Mouse (Mus musculus) embryo, embryonic 10 days (tissue): ENCODE measurements around the gene Elk4.

Source experiments
- DNase-seq: peaks from one replicate; pipeline ENCODE4 v3.0.0-alpha.2; 2015; ENCODE audit warnings: low spot score

The Elk4 gene

DNA sequence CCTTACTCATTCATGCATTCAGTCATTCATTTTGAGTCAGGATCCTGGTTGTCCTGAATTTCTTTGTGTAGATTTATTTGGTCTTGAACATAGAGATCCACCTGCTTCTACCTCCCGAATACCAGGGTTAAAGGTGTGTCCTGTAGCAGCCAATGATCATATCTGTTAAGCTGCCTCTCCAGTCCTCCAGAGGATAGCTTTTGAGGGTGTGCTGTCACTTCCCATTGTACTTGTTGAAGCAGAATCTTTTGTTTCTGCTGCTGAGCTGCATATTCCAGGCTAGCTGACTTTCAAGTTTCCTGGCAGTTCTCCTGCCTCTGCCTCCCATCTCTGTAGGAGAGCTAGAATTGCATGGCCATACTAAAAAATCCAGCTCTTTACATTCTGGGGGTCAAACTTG, 9.3 kb downstream of the Elk4 start:
- DNase-seq, result no peak

DNA sequence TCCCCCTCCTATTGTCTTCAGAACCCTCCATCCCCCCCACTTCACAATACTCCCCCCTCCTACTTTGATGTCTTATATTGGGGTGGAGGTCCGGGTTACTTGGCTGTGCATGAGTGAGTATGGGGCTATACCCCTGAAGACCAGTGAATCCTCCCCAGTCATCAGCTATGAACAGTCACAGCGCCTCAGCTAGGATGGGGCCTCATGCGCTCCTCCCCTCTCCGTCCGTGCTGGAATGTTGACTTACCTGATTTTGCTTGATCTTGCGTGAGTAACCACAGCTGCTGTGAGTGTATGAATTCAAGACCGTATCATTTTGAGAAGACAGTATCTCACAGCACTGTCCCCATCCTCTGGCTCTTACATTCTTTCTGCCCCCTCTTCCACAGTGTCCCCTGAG, 12.5 kb downstream of the Elk4 start:
- DNase-seq, result no peak

DNA sequence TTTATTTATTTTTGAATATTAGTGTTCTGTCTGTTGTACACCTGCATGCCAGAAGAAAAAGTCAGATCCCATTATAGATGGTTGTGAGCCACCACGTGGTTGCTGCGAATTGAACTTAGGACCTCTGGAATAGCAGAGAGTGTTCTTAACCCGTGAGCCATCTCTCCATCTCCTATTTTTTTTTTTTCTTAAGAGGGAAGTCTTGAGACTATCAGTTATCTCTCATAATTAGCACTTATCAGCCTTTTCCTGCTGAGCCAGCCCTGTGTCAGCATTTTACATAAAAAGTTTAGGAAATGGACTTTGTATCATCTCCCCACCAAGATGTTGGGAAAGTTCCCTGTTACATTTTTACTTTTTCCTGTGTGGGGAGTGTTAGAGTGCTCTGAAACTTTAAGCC, 14.7 kb downstream of the Elk4 start:
- no peak for DNase-seq

DNA sequence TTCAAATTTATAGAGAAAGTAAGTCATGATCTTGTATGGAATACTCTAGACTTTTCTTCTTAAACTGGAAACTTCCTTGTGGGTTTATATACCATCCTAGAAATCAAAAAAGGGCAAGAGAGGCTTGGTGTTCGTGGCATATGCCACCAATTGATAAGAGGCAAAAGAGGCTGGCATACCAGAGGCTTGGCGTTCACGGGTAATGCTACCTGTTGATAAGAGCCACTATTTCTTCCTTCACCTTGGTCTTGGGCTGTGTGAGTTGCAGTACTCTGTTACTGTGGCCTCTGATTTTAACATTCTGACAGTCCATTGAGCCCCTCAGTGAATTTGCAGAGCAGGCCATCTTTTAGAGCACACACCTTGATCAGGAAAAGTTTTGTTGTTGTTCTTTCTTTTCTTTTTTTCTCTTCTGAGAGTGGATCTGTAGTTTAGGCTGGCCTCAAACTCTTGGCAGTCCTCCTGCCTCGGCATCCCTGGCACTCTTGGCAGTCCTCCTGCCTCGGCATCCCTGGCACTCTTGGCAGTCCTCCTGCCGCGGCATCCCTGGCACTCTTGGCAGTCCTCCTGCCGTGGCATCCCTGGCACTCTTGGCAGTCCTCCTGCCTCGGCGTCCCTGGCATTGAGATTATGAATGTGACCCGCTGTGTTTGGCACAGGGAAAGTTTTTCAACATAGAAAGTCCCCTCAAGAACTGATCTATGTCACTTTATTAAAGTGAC, 19.7 kb downstream of the Elk4 start:
- DNase-seq, result no peak

DNA sequence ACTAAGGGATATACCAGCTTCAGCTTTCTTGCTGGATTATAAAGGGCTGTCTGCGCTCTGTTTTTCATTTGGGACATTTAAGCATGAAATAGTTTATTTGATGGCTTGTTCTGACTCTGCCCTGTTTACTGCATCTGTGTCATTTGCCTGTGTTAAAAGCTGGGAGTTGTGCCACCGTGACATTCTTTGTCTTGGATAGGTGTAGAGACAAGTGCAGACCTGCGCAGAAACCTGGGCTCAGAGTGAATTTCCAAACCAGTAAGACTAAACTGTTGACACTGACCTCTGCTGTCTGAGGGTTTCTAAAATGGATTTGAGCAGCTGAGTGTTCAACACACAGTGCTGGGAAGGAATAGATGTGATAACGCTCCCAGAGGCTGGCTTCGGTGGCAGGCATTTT, 20.6 kb downstream of the Elk4 start:
- no peak for DNase-seq

GRCm38 (mm10) chr1:132028413-132028812, 21.0 kb downstream of the Elk4 start:
- DNase-seq, result no peak

DNA sequence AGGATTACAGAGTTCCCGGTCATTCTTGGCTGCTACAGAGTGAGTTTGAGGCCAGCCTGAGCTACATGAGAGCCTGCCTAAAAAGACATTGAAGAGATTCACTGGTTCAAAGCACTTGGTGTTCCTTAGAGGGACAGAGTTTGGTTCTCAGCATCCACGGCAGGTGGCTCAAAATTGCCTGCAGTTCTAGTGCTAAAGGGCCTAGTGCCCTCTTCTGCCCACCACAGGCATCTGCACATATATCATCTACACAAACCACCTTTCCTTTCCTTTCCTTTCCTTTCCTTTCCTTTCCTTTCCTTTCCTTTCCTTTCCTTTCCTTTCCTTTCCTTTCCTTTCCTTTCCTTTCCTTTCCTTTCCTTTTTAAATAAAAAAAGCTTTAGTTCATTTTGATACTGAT, 23.2 kb downstream of the Elk4 start:
- no peak for DNase-seq

DNA sequence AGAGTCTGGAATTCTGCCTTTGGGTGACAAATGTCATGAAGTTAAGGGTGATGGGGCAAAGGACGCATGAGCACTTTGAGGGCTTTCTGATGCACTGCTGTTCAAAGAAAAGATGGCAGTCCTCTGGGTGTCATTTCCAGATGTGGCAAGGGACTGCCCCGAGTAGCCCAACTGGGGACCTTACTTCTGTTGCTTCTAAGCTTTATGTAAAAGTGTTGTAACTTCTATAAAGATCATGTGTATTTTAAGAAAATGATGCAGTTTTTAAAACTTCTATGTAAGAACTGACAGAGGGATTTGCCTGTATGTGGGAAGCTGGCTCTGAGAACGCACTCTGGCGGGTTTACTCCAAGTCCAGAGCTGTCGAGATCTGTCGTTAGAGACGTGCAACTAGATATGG, 24.8 kb downstream of the Elk4 start:
- DNase-seq, result no peak

DNA sequence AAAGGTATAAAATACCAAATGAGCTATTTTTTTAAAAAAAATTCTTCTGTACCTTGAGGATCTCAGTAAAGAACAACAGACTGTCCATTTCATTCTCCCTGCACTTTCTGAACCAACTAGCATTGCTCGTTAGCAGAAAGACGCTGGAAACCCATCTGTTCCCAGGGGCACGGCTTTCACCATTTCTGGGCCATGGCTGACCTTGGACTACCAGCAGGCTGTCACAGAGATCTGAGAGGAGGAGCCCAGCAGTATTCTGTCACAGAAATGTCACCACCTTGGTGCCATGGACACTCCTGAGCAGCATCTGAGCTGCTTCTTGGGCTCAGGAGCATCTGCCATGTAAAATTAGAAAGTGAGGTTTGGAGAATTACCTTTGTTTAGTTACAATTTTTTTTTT, 30.3 kb downstream of the Elk4 start:
- no peak for DNase-seq

DNA sequence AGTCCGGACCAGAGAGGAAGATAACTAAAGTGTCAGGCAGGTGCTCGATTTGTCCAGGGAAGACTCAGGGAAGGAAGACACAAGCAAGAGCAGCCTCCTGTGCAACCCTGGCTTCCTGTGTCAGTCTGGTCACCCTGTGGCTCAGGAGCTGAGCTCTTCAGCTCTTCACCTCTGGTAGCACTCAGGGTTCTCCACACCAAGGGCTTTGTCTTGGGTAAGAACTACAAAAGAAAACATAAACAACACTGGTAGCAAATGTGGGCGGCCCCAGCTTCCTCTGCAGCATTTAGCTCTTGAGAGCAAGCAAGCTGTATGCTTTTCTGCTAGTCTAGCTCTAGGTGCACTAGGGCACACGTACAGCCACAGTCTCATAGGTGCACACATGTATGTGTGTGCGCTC, 31.3 kb downstream of the Elk4 start:
- DNase-seq, result no peak

DNA sequence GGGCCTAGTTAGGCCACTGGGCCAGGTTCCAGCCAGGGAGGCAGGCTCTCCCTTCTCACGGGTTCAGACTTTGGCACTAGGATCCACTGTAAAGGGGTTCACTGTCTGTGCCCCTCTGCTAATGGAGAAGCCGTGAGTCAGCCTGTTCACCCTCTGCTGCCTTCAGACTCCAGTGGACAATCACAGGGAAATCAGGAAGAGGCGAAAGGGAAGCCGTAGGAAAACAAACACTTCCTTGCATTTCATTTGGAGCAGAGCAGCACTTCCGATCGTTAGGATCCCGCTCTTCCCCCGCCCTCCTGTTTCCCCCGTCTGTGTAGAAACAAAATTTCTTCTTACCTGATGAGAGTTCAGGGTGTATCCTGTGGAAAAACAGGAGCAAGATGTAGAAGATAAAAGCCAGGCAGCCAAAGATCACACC, 32.8 kb downstream of the Elk4 start:
- no peak for DNase-seq

- no peak for DNase-seq
These were observed 36.4 kb downstream of the Elk4 start for GRCm38 (mm10) chr1:132043759-132044158.

DNA sequence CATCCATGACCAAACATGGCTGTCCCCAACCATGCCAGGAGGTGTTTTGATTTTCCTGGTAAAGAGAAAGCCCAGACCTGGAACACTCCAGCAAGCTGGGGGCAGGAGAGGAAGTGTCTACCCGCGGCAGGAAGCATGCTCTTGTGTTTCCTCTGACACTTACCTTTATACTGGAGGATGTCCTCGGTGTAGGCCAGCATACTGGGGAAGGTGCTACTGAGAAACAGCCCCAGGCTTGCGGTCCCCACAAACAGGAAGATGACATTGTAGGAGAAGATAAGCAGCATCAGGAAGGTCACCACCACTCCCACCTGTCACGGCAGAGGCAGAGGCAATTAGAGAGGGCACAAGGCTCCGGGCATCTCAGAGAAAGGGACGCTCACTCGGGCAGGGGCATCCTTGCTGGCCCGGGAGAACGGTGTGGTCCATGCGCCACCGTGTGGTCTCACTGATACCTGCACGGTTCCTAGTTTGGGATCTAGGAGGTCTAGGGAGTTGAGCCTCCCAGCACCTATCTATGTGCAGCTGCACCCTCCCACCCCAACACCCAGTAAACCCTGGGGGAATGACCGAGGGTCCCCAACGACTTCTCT, 38.8 kb downstream of the Elk4 start:
- peak; percentile 84 for DNase-seq

DNA sequence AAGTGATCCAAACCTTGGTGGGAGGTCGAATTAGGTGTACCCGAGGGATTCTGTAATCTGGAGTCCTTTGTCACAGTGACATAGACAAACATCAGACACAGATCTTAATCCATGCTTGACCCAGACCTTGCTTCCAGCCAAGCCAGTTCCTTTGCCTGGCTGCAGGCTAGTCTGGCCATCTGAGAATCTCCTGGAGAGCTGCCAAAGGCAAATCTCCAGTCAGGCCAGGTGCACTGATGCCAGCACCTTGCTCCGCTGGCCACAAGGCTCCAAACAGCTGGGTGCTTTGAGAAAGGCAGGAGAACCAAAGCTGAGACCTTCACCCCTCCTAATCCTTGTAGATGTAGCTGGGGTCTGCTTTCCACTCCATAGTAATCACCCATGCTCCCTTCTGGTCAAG, 44.3 kb downstream of the Elk4 start:
- DNase-seq, result no peak

GRCm38 (mm10) chr1:132054387-132054786, 47.0 kb downstream of the Elk4 start:
- DNase-seq, result no peak

DNA sequence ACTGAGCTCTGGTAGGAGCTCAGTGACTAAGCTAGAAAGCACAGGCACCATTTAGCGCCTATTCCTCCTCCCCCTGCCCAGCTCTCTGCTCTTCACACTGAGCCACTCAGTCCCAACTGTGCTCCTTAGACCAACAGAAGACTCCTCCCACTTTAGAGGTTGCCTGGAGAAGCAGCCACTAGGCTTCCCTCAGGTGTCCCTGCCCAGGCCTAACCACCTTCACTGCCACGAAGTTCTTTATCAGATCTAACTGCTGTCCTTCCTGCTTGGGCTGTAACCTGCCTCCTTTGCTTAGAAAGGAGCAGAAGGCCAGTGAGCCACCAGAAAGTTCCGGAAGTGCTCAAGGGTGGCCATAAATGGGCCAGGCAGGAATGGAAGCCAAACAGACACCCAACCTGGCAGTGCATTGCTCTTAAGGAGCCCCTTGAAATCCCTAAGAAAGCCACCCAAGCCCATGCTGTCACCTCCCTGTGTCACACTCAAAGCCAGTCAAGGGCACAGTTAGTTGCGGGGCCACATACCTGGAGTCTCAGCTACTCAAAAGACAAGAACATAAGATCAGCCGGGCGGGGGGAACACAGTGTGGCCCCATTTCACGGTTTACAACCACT, 47.8 kb downstream of the Elk4 start:
- no peak for DNase-seq

- no peak for DNase-seq
These were observed 51.2 kb downstream of the Elk4 start for GRCm38 (mm10) chr1:132058558-132058957.

GRCm38 (mm10) chr1:132060036-132060769, 52.8 kb downstream of the Elk4 start:
- no peak for DNase-seq

DNA sequence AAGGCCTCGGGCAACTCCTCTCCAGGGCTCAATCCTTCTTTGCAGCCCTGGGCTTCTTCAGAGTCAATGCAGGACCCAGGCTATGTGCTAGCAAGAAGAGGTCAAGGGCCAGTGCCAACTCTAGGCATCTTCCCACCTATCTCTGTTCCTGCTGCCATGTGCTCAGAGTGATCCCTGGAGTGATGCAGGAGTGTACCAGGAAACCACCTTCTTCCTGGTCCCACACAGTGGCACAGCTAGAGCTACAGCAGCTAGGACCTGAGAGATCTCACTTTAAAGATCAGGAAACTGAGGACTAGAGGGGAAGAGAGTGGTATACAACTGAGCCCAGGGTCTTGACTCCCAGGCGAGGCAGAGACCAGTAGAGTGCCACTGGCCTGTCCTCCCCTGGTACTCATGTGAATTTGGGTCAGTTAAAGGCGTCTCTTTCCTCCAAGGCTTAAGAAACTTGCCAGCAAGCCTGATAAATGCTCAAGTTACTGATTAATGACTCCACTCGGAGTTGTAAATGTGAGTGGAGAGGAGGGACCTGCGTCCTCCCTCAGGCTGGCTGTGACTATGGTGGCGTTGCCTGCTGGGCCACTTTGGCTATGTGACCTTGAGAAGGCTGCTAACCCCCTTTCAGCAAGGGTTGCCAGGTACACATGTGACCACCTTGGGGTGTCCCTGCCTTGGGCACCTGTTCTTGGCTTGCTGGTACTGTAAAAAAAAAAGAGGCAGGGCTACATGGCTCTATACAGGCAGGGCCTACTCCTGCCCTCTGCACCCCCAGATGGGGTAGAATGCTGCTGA, 54.5 kb downstream of the Elk4 start:
- DNase-seq, result no peak

- DNase-seq, result no peak
These were observed 55.7 kb downstream of the Elk4 start for GRCm38 (mm10) chr1:132063096-132063495.

DNA sequence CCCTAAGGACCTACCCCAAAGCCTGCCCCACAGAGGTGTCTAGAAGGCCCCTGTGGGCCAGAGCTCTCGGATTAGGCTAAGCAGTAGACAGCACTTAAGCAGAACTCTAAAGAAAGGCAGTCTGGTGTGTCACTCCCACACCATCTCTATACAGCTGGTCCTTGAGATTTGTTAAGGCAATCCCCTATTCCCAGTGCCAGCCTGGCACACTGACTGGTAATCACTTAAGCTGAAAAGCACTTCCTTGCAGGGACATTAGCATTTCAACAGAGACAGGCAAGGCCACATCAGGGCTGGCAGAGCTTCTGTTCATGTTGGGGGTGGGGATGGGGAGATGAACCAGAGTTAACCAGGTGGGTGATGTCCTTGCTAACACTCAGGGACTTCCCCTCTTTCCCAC, 57.6 kb downstream of the Elk4 start:
- DNase-seq, result no peak

- DNase-seq, result no peak
These were observed 58.2 kb downstream of the Elk4 start for GRCm38 (mm10) chr1:132065475-132066172.
